Mouse (Mus musculus) stomach, postnatal 0 days (tissue): ENCODE data around the gene Cox5a.

ENCODE experiments used
- CTCF ChIP-seq: IDR thresholded peaks from 2 replicates; pipeline ENCODE4 v1.5.1; 2016; ENCODE audit warnings: antibody characterized with exemption, low read depth, mild to moderate bottlenecking, moderate library complexity
- EP300 ChIP-seq: optimal IDR thresholded peaks from 2 replicates; pipeline ENCODE3; 2016; ENCODE audit warnings: antibody characterized with exemption

- TF ChIP-seq CTCF, result no peak
- TF ChIP-seq EP300, result no peak
Measured at GRCm38 (mm10) chr9:57526435-57526834, 5.4 kb downstream of the Cox5a start.
